Mouse (Mus musculus) liver, postnatal 0 days (tissue): Measurements from ENCODE around the gene 2210011C24Rik.

Source experiments
- CTCF ChIP-seq: sonication (generic); IDR thresholded peaks from 2 replicates; pipeline ENCODE4 v1.5.1; 2016; ENCODE audit warnings: antibody characterized with exemption, low read depth
- EP300 ChIP-seq: IDR thresholded peaks from 2 replicates; pipeline ENCODE4 v1.6.1; 2016; ENCODE audit warnings: antibody characterized with exemption, low read depth, mild to moderate bottlenecking

DNA sequence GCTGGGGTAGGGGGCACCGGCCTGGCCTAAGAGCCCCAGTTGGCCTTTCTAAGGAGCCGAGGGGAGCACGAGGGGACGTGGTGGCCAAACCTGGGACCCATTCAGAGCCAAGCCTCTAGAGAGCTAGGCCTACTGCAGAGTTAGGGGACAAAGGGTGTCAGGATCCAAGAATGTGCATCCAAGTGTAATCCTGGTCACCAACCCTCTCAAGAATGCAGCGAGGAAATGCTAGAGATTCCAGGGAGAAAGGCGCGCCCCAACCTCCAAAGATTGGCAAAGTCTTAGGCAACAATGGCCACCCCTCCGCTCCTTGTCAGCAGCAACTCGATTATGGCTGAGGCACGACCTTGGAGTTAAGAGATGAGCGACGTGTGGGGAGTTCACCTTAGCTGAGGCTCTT is 9.6 kb upstream of the 2210011C24Rik start:
- TF ChIP-seq CTCF (no peak), EP300 (no peak)
